Mouse (Mus musculus) kidney, adult 2 months (tissue): Measurements from ENCODE around the gene Adgrf4.

Experiments used
- CTCF ChIP-seq: fragments of 200-500 bp; conservative IDR thresholded peaks from 2 replicates; pipeline ENCODE4 v1.5.1; 2011; ENCODE audit warnings: low read depth, mild to moderate bottlenecking, control low read depth, low read length, moderate library complexity, mixed read lengths; ENCODE audit not compliant: insufficient read depth, insufficient read length
- POLR2A ChIP-seq: fragments of 200-500 bp; IDR thresholded peaks from one replicate; pipeline ENCODE4 v1.6.1; 2011; ENCODE audit warnings: low read depth, low read length, control low read depth

GRCm38 (mm10) chr17:42613043-42613737 lies 78.9 kb downstream of the Adgrf4 start:
- TF ChIP-seq POLR2A, result no peak
- TF ChIP-seq CTCF, result peak; percentile 32
